Comparison of ENCODE assay signal across 11 mouse cellular contexts in genomic region chr9:75315238-75315637, GRCm38 (mm10). TPM values are rescaled to one million over a fixed set of nuclear protein-coding genes. Genes with fewer than 3 reads are reported as not detected.
DNase-seq lines count a peak whose midpoint lies in the region; ATAC-seq and TF ChIP-seq lines count a peak whose summit lies in the region.
"Had no signal": no experiment of that assay in that cellular context is flagged by ENCODE, and none has a peak within 500 bp of the region (broad histone marks: within the 10 kb centered on the region; RNA-seq: fewer than 3 reads in every experiment).

No protein-coding gene starts in this region.

- 0 out of 2 replicates have a peak overlapping the region, but pooled peaks have one; percentile 66 for H3K9ac ChIP-seq in heart, postnatal 0 days (replicated peaks; ENCODE audit: low read depth, low read length)
- H3K9ac ChIP-seq in hindbrain, embryonic 12.5 days = no peak overlapping the region; the same call in 1 of the 2 replicates
- no peak overlapping the region; the same call in 1 of the 2 replicates for H3K9ac ChIP-seq in midbrain, embryonic 15.5 days

- peak overlapping the region; percentile 88 for H3K4me2 ChIP-seq in heart, postnatal 0 days (ENCODE audit: low read depth, low read length)
- H3K4me2 ChIP-seq in hindbrain, embryonic 12.5 days (replicated peaks) = peak overlapping the region; percentile 73
- H3K4me2 ChIP-seq in midbrain, embryonic 15.5 days = peak overlapping the region; percentile 76

- no peak for DNase-seq in heart, postnatal 0 days (ENCODE audit: low spot score)
- no peak for DNase-seq in heart, adult 8-10 months (ENCODE audit: low spot score)
- DNase-seq in embryonic facial prominence, embryonic 10.5 days (ENCODE audit: low spot score) = no peak
- DNase-seq in left cerebral cortex, adult 11 months (ENCODE audit: low spot score) = no peak
- DNase-seq in spleen, postnatal 10 days (ENCODE audit: low spot score in 2 of 2) = no peak
- no peak for DNase-seq in cerebellum, postnatal 36 days

- 0 out of 2 replicates have a peak, but pooled peaks cover 5% of the 10 kb centered on the region for H3K36me3 ChIP-seq in heart, postnatal 0 days (replicated peaks; ENCODE audit: control insufficient read depth, insufficient read depth, low read length)
- no peaks in the 10 kb centered on the region for H3K36me3 ChIP-seq in embryonic facial prominence, embryonic 10.5 days (replicated peaks)
- 0 out of 2 replicates have a peak, but pooled peaks cover 2% of the 10 kb centered on the region for H3K36me3 ChIP-seq in hindbrain, embryonic 12.5 days
- H3K36me3 ChIP-seq in midbrain, embryonic 15.5 days (replicated peaks) = no peaks in the 10 kb centered on the region
- H3K36me3 ChIP-seq: G1E had no signal

- WGBS in heart, postnatal 0 days = 64% methylated on average over 3 of the region's 3 CpGs
- 70% methylated on average over 3 of the region's 3 CpGs for WGBS in embryonic facial prominence, embryonic 10.5 days
- 74% methylated on average over 3 of the region's 3 CpGs for WGBS in hindbrain, embryonic 12.5 days
- 66% methylated on average over 3 of the region's 3 CpGs for WGBS in midbrain, embryonic 15.5 days

- H3K9me3 ChIP-seq in heart, postnatal 0 days (replicated peaks; ENCODE audit: control insufficient read depth, low read length) = no peaks in the 10 kb centered on the region
- no peaks in the 10 kb centered on the region for H3K9me3 ChIP-seq in embryonic facial prominence, embryonic 10.5 days
- H3K9me3 ChIP-seq in hindbrain, embryonic 12.5 days (replicated peaks) = no peaks in the 10 kb centered on the region
- H3K9me3 ChIP-seq in midbrain, embryonic 15.5 days = no peaks in the 10 kb centered on the region
- H3K9me3 ChIP-seq: G1E had no signal

- H3K4me1 ChIP-seq in heart, postnatal 0 days (ENCODE audit: control insufficient read depth, insufficient read depth) = peaks cover 6% of the 10 kb centered on the region
- H3K4me1 ChIP-seq in embryonic facial prominence, embryonic 10.5 days = peaks cover 32% of the 10 kb centered on the region
- peaks cover 18% of the 10 kb centered on the region for H3K4me1 ChIP-seq in hindbrain, embryonic 12.5 days
- H3K4me1 ChIP-seq in midbrain, embryonic 15.5 days = peaks cover 22% of the 10 kb centered on the region

- no peak overlapping the region for H3K4me3 ChIP-seq in heart, postnatal 0 days (ENCODE audit: low read depth, low read length)
- H3K4me3 ChIP-seq in embryonic facial prominence, embryonic 10.5 days = peak overlapping the region; percentile 81
- peak overlapping the region; percentile 68 for H3K4me3 ChIP-seq in hindbrain, embryonic 12.5 days
- peak overlapping the region; percentile 72 for H3K4me3 ChIP-seq in midbrain, embryonic 15.5 days

- no peaks in the 10 kb centered on the region for H3K27me3 ChIP-seq in heart, postnatal 0 days (ENCODE audit: control insufficient read depth, insufficient read depth, low read length)
- H3K27me3 ChIP-seq in embryonic facial prominence, embryonic 10.5 days (replicated peaks; ENCODE audit: low read depth, poor library complexity, severe bottlenecking) = no peaks in the 10 kb centered on the region
- H3K27me3 ChIP-seq in hindbrain, embryonic 12.5 days = no peaks in the 10 kb centered on the region
- H3K27me3 ChIP-seq in midbrain, embryonic 15.5 days (replicated peaks) = no peaks in the 10 kb centered on the region

- ATAC-seq in heart, postnatal 0 days (ENCODE audit: insufficient read depth, low read depth) = no peak
- ATAC-seq in hindbrain, embryonic 12.5 days (ENCODE audit: low FRiP score) = no peak
- no peak for ATAC-seq in midbrain, embryonic 15.5 days (replicated peaks)

- no peak overlapping the region for H3K27ac ChIP-seq in heart, postnatal 0 days (ENCODE audit: low read depth)
- no peak overlapping the region for H3K27ac ChIP-seq in embryonic facial prominence, embryonic 10.5 days (replicated peaks)
- H3K27ac ChIP-seq in hindbrain, embryonic 12.5 days = no peak overlapping the region
- no peak overlapping the region for H3K27ac ChIP-seq in midbrain, embryonic 15.5 days
- H3K27ac ChIP-seq: macrophage had no signal

- TF ChIP-seq EP300 in heart, postnatal 0 days (IDR thresholded peaks at IDR 0.05; ENCODE audit: low read depth) = no peak

- TF ChIP-seq CTCF in heart, postnatal 0 days (IDR thresholded peaks at IDR 0.05; ENCODE audit: low read depth) = no peak

RNA-seq across cellular contexts. Expression of gene Gnb5, which starts 9.2 kb away (rescaled TPM):
- 62.7 and 78.1 TPM in 2 replicates for total RNA-seq in heart, postnatal 0 days (2014; rRNA removed; ENCODE audit: low replicate concordance)
- 68.1 and 74.9 TPM in 2 replicates for polyA plus RNA-seq in heart, postnatal 0 days (2015; fragmentation: Nextera tagmentation; extraction: Ambion mirVana)
- total RNA-seq in heart, adult 8-10 months (2022) = 10 to 100 TPM; 20.4 to 25.1 (median 23.8) TPM
- polyA plus RNA-seq in embryonic facial prominence, embryonic 10.5 days (2016; fragmentation: Nextera tagmentation; extraction: Ambion mirVana) = 22.4 and 24.5 TPM in 2 replicates
- 33.4 and 35.3 TPM in 2 replicates for polyA plus RNA-seq in hindbrain, embryonic 12.5 days (2016; fragmentation: Nextera tagmentation; extraction: Ambion mirVana)
- 65.1 and 69.5 TPM in 2 replicates for polyA plus RNA-seq in midbrain, embryonic 15.5 days (2015; fragmentation: Nextera tagmentation; extraction: Ambion mirVana)
- polyA plus RNA-seq: G1E had no signal

RNA-seq across cellular contexts. Expression of gene Bcl2l10, which starts 32.3 kb away (rescaled TPM):
- not detected in 2 replicates for total RNA-seq in heart, postnatal 0 days (2014; rRNA removed; ENCODE audit: low replicate concordance)
- not detected in 2 replicates for polyA plus RNA-seq in heart, postnatal 0 days (2015; fragmentation: Nextera tagmentation; extraction: Ambion mirVana)
- total RNA-seq in heart, adult 8-10 months (2022) = not detected
- not detected in 2 replicates for polyA plus RNA-seq in embryonic facial prominence, embryonic 10.5 days (2016; fragmentation: Nextera tagmentation; extraction: Ambion mirVana)
- polyA plus RNA-seq in hindbrain, embryonic 12.5 days (2016; fragmentation: Nextera tagmentation; extraction: Ambion mirVana) = not detected in 2 replicates
- not detected in 2 replicates for polyA plus RNA-seq in midbrain, embryonic 15.5 days (2015; fragmentation: Nextera tagmentation; extraction: Ambion mirVana)
- polyA plus RNA-seq: G1E; macrophage; small intestine, adult 2 months had no signal
